Mouse (Mus musculus) kidney, postnatal 0 days (tissue): ENCODE data around the gene Pcolce. TPM values are rescaled to one million over a fixed set of nuclear protein-coding genes. Genes with fewer than 3 reads are reported as not detected.

Experiments used
- ATAC-seq: fragments of 200-750 bp; cut with Nextera tagmentation; replicated peaks from 2 replicates; pipeline ENCODE4 v1.8.0; 2017; ENCODE audit warnings: low read depth, moderate number of reproducible peaks, moderate TSS enrichment, moderate library complexity; ENCODE audit not compliant: low FRiP score
- DNase-seq: peaks from one replicate; pipeline ENCODE4 v3.0.0-alpha.2; 2016; ENCODE audit warnings: low spot score
- H3K27ac ChIP-seq: fragments of 300-500 bp; sonication (generic); 2 replicates; pipeline ENCODE4 v1.5.1; 2014; ENCODE audit warnings: mild to moderate bottlenecking
- H3K27me3 ChIP-seq: fragments of 300-500 bp; sonication (generic); 2 replicates; pipeline ENCODE4 v1.6.1; 2014; ENCODE audit warnings: low read length, mixed read lengths; ENCODE audit not compliant: insufficient read depth
- H3K36me3 ChIP-seq: fragments of 300-500 bp; sonication (generic); 2 replicates; pipeline ENCODE4 v1.6.1; 2014; ENCODE audit warnings: low read length, mixed read lengths; ENCODE audit not compliant: insufficient read depth
- H3K4me1 ChIP-seq: fragments of 300-500 bp; sonication (generic); replicated peaks from 2 replicates; pipeline ENCODE4 v1.6.1; 2014; ENCODE audit warnings: antibody characterized with exemption, low read length, mixed read lengths; ENCODE audit not compliant: insufficient read depth
- H3K4me2 ChIP-seq: fragments of 300-500 bp; sonication (generic); 2 replicates; pipeline ENCODE4 v1.6.1; 2014; ENCODE audit warnings: mild to moderate bottlenecking, low read length, moderate library complexity, mixed read lengths
- H3K4me3 ChIP-seq: fragments of 300-500 bp; sonication (generic); replicated peaks from 2 replicates; pipeline ENCODE4 v1.5.1; 2014; ENCODE audit warnings: low read depth, low read length
- H3K9ac ChIP-seq: fragments of 300-500 bp; sonication (generic); 2 replicates; pipeline ENCODE4 v1.6.1; 2014; ENCODE audit warnings: low read depth, low read length
- H3K9me3 ChIP-seq: fragments of 300-500 bp; sonication (generic); replicated peaks from 2 replicates; pipeline ENCODE4 v1.6.1; 2016; ENCODE audit warnings: low read length, inconsistent platforms, mixed read lengths
- CTCF ChIP-seq: IDR thresholded peaks from 2 replicates; pipeline ENCODE4 v1.5.1; 2016; ENCODE audit warnings: antibody characterized with exemption, low read depth, mild to moderate bottlenecking, moderate library complexity
- WGBS: fragments of 180-500 bp; shearing (Covaris S2); extraction: QIAGEN DNeasy Blood & Tissue Kit; methylation state at CpG from one replicate; pipeline ENCODE4 v1.1.7; 2014; 5-methylcytosine and 5-hydroxymethylcytosine counted together
- polyA plus RNA-seq: library from polyadenylated mRNA; unstranded; fragments of >200 nt; fragmentation: Nextera tagmentation; extraction: Ambion mirVana; gene quantifications from 2 replicates; pipeline ENCODE4 v1.2.1, GENCODE M21; 2015

Gene Pcolce
- polyA plus RNA-seq, 1 experiment from 2014 or later: 120 TPM

GRCm38 (mm10) chr5:137566416-137566815 lies 47.2 kb downstream of the Pcolce start:
- no peak overlapping the region for H3K27ac ChIP-seq
- H3K27me3 ChIP-seq: no peaks in the 10 kb centered on the region
- H3K9ac ChIP-seq: no peak overlapping the region
- no peaks in the 10 kb centered on the region for H3K4me1 ChIP-seq
- no peak overlapping the region for H3K4me2 ChIP-seq
- H3K9me3 ChIP-seq: no peaks in the 10 kb centered on the region
- no peak for ATAC-seq
- no peaks in the 10 kb centered on the region for H3K36me3 ChIP-seq
- DNase-seq: no peak
- TF ChIP-seq CTCF: no peak
- no peak overlapping the region for H3K4me3 ChIP-seq
- WGBS: 93% methylated on average over 5 of the region's 5 CpGs

DNA sequence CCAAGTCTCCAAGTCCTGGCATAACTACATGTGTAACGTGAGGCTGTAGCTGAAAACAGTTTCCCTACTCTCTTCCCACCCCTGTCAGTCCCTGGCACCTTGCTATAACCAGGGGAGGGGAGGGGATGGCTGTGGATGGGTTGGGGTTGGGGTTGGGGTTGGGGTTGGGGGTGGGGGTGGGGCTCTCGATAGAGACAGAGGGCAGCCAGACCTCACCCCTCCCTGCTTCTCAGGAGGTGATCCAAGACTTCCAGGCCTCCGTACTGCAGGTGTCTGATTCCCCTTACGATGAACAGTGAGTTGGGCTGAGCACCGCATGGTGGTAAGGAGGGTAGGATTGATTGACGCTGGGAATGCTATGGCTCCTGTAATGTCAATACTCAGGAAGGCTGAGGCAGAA lies 47.8 kb downstream of the Pcolce start:
- no peak for ATAC-seq
- no peaks in the 10 kb centered on the region for H3K4me1 ChIP-seq

DNA sequence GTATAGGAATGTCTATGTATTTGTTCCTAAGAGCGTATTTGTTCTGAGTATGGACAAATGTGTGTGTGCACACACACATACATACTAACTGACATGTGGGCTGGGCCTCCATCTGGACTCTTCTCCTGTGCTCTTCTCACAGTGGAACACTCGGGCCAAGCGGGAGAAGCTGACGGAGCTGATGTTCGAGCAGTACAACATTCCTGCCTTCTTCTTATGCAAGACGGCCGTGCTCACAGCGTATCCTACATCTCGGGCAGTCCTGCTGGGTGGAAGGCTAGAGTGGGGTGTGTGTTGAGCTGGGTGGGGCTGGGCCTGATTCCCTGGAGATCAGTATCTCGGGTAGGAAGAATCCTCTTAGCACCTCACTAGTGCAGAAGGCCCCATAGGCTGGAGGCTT lies 50.6 kb downstream of the Pcolce start:
- no peak overlapping the region for H3K4me3 ChIP-seq
- no peak overlapping the region for H3K4me2 ChIP-seq
- TF ChIP-seq CTCF: no peak
- H3K36me3 ChIP-seq: no peaks in the 10 kb centered on the region
- H3K9ac ChIP-seq: no peak overlapping the region
- H3K27ac ChIP-seq: no peak overlapping the region
- H3K4me1 ChIP-seq: no peaks in the 10 kb centered on the region
- DNase-seq: no peak
- H3K9me3 ChIP-seq: no peaks in the 10 kb centered on the region
- WGBS: 69% methylated on average over 10 of the region's 10 CpGs
- no peaks in the 10 kb centered on the region for H3K27me3 ChIP-seq
- ATAC-seq: no peak

More for the DNA sequence above, 47.8 kb downstream of the Pcolce start:
- no peak for TF ChIP-seq CTCF
- no peak overlapping the region for H3K27ac ChIP-seq
- H3K9me3 ChIP-seq: no peaks in the 10 kb centered on the region
- 72% methylated on average over 6 of the region's 6 CpGs for WGBS
- no peak overlapping the region for H3K9ac ChIP-seq
- no peak overlapping the region for H3K4me2 ChIP-seq
- H3K36me3 ChIP-seq: no peaks in the 10 kb centered on the region
- no peak overlapping the region for H3K4me3 ChIP-seq
- DNase-seq: no peak
- H3K27me3 ChIP-seq: no peaks in the 10 kb centered on the region

- H3K36me3 ChIP-seq: no peaks in the 10 kb centered on the region
- DNase-seq (no peak), ATAC-seq (no peak)
- H3K27ac ChIP-seq: no peak overlapping the region
- no peaks in the 10 kb centered on the region for H3K27me3 ChIP-seq
- no peak overlapping the region for H3K9ac ChIP-seq
- no peaks in the 10 kb centered on the region for H3K4me1 ChIP-seq
- TF ChIP-seq CTCF: no peak
- 70% methylated on average over 6 of the region's 6 CpGs for whole genome bisulfite sequencing
- no peak overlapping the region for H3K4me3 ChIP-seq
- H3K9me3 ChIP-seq: no peaks in the 10 kb centered on the region
- no peak overlapping the region for H3K4me2 ChIP-seq
These were observed 52.0 kb downstream of the Pcolce start for GRCm38 (mm10) chr5:137561556-137561955.

Other genes starting within 250 kb of the Pcolce start
- 0.16 and 0.23 TPM in 2 replicates for gene Zan, start 136.7 kb downstream of the Pcolce start, polyA plus RNA-seq
- 55.1 and 55.6 TPM in 2 replicates for gene Pop7, start 111.3 kb downstream of the Pcolce start, polyA plus RNA-seq
- gene Gigyf1, start 95.2 kb downstream of the Pcolce start, polyA plus RNA-seq: 9.3 and 10.3 TPM in 2 replicates
- gene Epo, start 80.5 kb downstream of the Pcolce start, polyA plus RNA-seq: 0.20 TPM in 1 of 2 replicates, not detected in the other
- gene Gnb2, start 80.3 kb downstream of the Pcolce start, polyA plus RNA-seq: 463 and 480 TPM in 2 replicates
- not detected in 2 replicates for gene Actl6b, start 60.3 kb downstream of the Pcolce start, polyA plus RNA-seq
- 0.13 TPM in 2 replicates for gene Tfr2, start 43.9 kb downstream of the Pcolce start, polyA plus RNA-seq
- gene Mospd3, start 12.7 kb downstream of the Pcolce start, polyA plus RNA-seq: 37.8 and 39.3 TPM in 2 replicates
- gene Fbxo24, start 15.2 kb upstream of the Pcolce start, polyA plus RNA-seq: 0.14 and 0.17 TPM in 2 replicates
- gene Lrch4, start 15.3 kb upstream of the Pcolce start, polyA plus RNA-seq: 42.6 and 42.9 TPM in 2 replicates
- gene Gm20605, start 15.4 kb upstream of the Pcolce start, polyA plus RNA-seq: 5.3 and 6.2 TPM in 2 replicates
- 5.3 and 5.4 TPM in 2 replicates for gene Sap25, start 27.6 kb upstream of the Pcolce start, polyA plus RNA-seq
- gene Irs3, start 31.9 kb upstream of the Pcolce start, polyA plus RNA-seq: 1.3 and 1.4 TPM in 2 replicates
- 20.8 and 21.2 TPM in 2 replicates for gene Agfg2, start 70.9 kb upstream of the Pcolce start, polyA plus RNA-seq
- 1.2 and 1.6 TPM in 2 replicates for gene Nyap1, start 127.8 kb upstream of the Pcolce start, polyA plus RNA-seq
- gene Tsc22d4, start 131.9 kb upstream of the Pcolce start, polyA plus RNA-seq: 107 and 110 TPM in 2 replicates
- 28.8 and 32.4 TPM in 2 replicates for gene Ppp1r35, start 165.1 kb upstream of the Pcolce start, polyA plus RNA-seq
- 11.6 and 12.3 TPM in 2 replicates for gene Mepce, start 173.9 kb upstream of the Pcolce start, polyA plus RNA-seq
- gene Zcwpw1, start 174.0 kb upstream of the Pcolce start, polyA plus RNA-seq: 14.5 and 15.7 TPM in 2 replicates
- gene Pilra, start 222.5 kb upstream of the Pcolce start, polyA plus RNA-seq: 0.69 and 0.70 TPM in 2 replicates
- gene Pilrb1, start 244.3 kb upstream of the Pcolce start, polyA plus RNA-seq: 0.39 and 0.45 TPM in 2 replicates